In genomic region chr3:21699526-21699925, GRCm38 (mm10) we compare ENCODE assay signal across 20 mouse cellular contexts.
DNase-seq lines count a peak whose midpoint lies in the region; ATAC-seq and TF ChIP-seq lines count a peak whose summit lies in the region.
"Had no signal": no experiment of that assay in that cellular context is flagged by ENCODE, and none has a peak within 500 bp of the region (broad histone marks: within the 10 kb centered on the region; RNA-seq: fewer than 3 reads in every experiment).

No protein-coding gene starts in this region.

- H3K36me3 ChIP-seq in intestine, embryonic 15.5 days, result no peaks in the 10 kb centered on the region
- no peaks in the 10 kb centered on the region for H3K36me3 ChIP-seq in intestine, postnatal 0 days (ENCODE audit: control insufficient read depth, insufficient read depth)
- H3K36me3 ChIP-seq: midbrain, embryonic 12.5 days; stomach, embryonic 15.5 days had no signal

- no peak for TF ChIP-seq CTCF in intestine, postnatal 0 days (IDR thresholded peaks at IDR 0.05; ENCODE audit: low read depth)
- no peak for TF ChIP-seq CTCF in embryonic fibroblast, embryonic 13.5 days (IDR thresholded peaks at IDR 0.05; ENCODE audit: borderline replicate concordance, insufficient read depth, low read length)

- H3K9ac ChIP-seq in intestine, embryonic 15.5 days, result no peak overlapping the region
- no peak overlapping the region for H3K9ac ChIP-seq in intestine, postnatal 0 days (ENCODE audit: low read depth, low read length)
- H3K9ac ChIP-seq: forebrain, embryonic 13.5 days; midbrain, embryonic 12.5 days; stomach, embryonic 15.5 days had no signal

- no peaks in the 10 kb centered on the region for H3K9me3 ChIP-seq in intestine, embryonic 15.5 days
- no peaks in the 10 kb centered on the region for H3K9me3 ChIP-seq in intestine, postnatal 0 days (ENCODE audit: control insufficient read depth)
- H3K9me3 ChIP-seq: forebrain, embryonic 13.5 days; midbrain, embryonic 12.5 days; stomach, embryonic 15.5 days had no signal

- DNase-seq in 3T3-L1 (ENCODE audit: low read depth, low spot score), result peak; percentile 80
- peak; percentile 47 for DNase-seq in large intestine, adult 2 months (ENCODE audit: low read depth, low spot score)
- DNase-seq in spleen, postnatal 36 days (ENCODE audit: low spot score in 2 of 2), result no peak
- no peak for DNase-seq in layer of hippocampus, postnatal 10 days (ENCODE audit: low spot score in 2 of 2)
- DNase-seq in spleen, postnatal 10 days (ENCODE audit: low spot score in 2 of 2), result no peak
- DNase-seq: B cell, adult 2 months; cerebellum, adult 9-10 months; gastrocnemius, postnatal 36 days; kidney, adult 18-20 months; right cerebral cortex, postnatal 14 days; thymus, postnatal 25 days had no signal

- 91% methylated on average over 1 of the region's 1 CpGs for WGBS in intestine, embryonic 15.5 days
- 69% methylated on average over 1 of the region's 1 CpGs for WGBS in intestine, postnatal 0 days
- WGBS in large intestine, adult 2 months, result 40% methylated on average over 1 of the region's 1 CpGs

- no peak for TF ChIP-seq POLR2A in embryonic fibroblast, embryonic 13.5 days (IDR thresholded peaks at IDR 0.05; ENCODE audit: low read depth, low read length)

- peak; percentile 49; the same call in 1 of the 2 replicates for ATAC-seq in intestine, embryonic 15.5 days
- ATAC-seq in intestine, postnatal 0 days, result no peak
- ATAC-seq: forebrain, embryonic 13.5 days; hindbrain, postnatal 0 days had no signal

- H3K27ac ChIP-seq in intestine, embryonic 15.5 days, result no peak overlapping the region
- no peak overlapping the region for H3K27ac ChIP-seq in intestine, postnatal 0 days (ENCODE audit: low read depth, low read length)
- H3K27ac ChIP-seq in embryonic fibroblast, embryonic 13.5 days (ENCODE audit: insufficient read depth, low read length), result peak overlapping the region; percentile 60; the same call in 1 of the 2 replicates
- H3K27ac ChIP-seq: forebrain, embryonic 13.5 days; hindbrain, postnatal 0 days; kidney, postnatal 0 days; midbrain, embryonic 12.5 days; stomach, embryonic 15.5 days had no signal

- H3K4me2 ChIP-seq in intestine, embryonic 15.5 days (replicated peaks), result no peak overlapping the region
- H3K4me2 ChIP-seq in intestine, postnatal 0 days (replicated peaks; ENCODE audit: low read depth), result no peak overlapping the region
- H3K4me2 ChIP-seq: forebrain, embryonic 13.5 days; heart, embryonic 11.5 days; midbrain, embryonic 12.5 days; stomach, embryonic 15.5 days had no signal

- H3K27me3 ChIP-seq in intestine, embryonic 15.5 days (replicated peaks), result no peaks in the 10 kb centered on the region
- H3K27me3 ChIP-seq in intestine, postnatal 0 days (replicated peaks; ENCODE audit: control insufficient read depth, insufficient read depth, low read length), result no peaks in the 10 kb centered on the region
- H3K27me3 ChIP-seq: forebrain, embryonic 13.5 days; midbrain, embryonic 12.5 days; stomach, embryonic 15.5 days had no signal

- H3K4me1 ChIP-seq in intestine, embryonic 15.5 days (replicated peaks), result no peaks in the 10 kb centered on the region
- no peaks in the 10 kb centered on the region for H3K4me1 ChIP-seq in intestine, postnatal 0 days (replicated peaks; ENCODE audit: control insufficient read depth, insufficient read depth, low read length)
- H3K4me1 ChIP-seq in embryonic fibroblast, embryonic 13.5 days (ENCODE audit: control insufficient read depth, insufficient read depth, low read length), result no peaks in the 10 kb centered on the region
- H3K4me1 ChIP-seq: forebrain, embryonic 13.5 days; midbrain, embryonic 12.5 days; stomach, embryonic 15.5 days had no signal

- H3K4me3 ChIP-seq in intestine, embryonic 15.5 days (replicated peaks), result no peak overlapping the region
- H3K4me3 ChIP-seq in intestine, postnatal 0 days (ENCODE audit: low read depth, low read length), result no peak overlapping the region
- H3K4me3 ChIP-seq in embryonic fibroblast, embryonic 13.5 days (ENCODE audit: insufficient read depth, low read length), result no peak overlapping the region
- H3K4me3 ChIP-seq: forebrain, embryonic 13.5 days; midbrain, embryonic 12.5 days; stomach, embryonic 15.5 days had no signal

Comparison
In these comparisons a context has a peak if more than half of its experiments do, and no peak if none do; other contexts are left out.
1. DNase-seq: peak in 3T3-L1 (single experiment) and large intestine, adult 2 months (single experiment); none in spleen, postnatal 36 days (0 of 2), layer of hippocampus, postnatal 10 days (0 of 2) and spleen, postnatal 10 days (0 of 2).